Mouse (Mus musculus): ENCODE measurements at regions not wholly inside any gene's neighbourhood (a gene's known extent, or its start where the extent isn't known, plus 50 kb on each side); places are given as distances from the start of the nearest gene placed in this dataset.

- no peaks in the 10 kb centered on the region for H3K9me3 ChIP-seq (replicated peaks; ENCODE audit: low read length)
- no peak overlapping the region for H3K27ac ChIP-seq (ENCODE audit: insufficient read depth, low read depth)
- TF ChIP-seq SMC3 (IDR thresholded peaks at IDR 0.05; ENCODE audit: low read depth, low read length) (no peak), MYC (IDR thresholded peaks at IDR 0.05; ENCODE audit: low read depth, low read length) (no peak), BHLHE40 (IDR thresholded peaks at IDR 0.05; ENCODE audit: low read depth, low read length) (no peak), RAD21 (IDR thresholded peaks at IDR 0.05; ENCODE audit: low read depth, low read length) (no peak), KAT2A (IDR thresholded peaks at IDR 0.05; ENCODE audit: insufficient replicate concordance, low read length) (no peak), EP300 (IDR thresholded peaks at IDR 0.05; ENCODE audit: low read length) (no peak), HCFC1 (IDR thresholded peaks at IDR 0.05; ENCODE audit: low read depth, low read length) (no peak), IRF4 (IDR thresholded peaks at IDR 0.05; ENCODE audit: low read depth, low read length) (no peak), RCOR1 (conservative IDR thresholded peaks at IDR 0.05; ENCODE audit: low read depth, low read length) (no peak), NRF1 (IDR thresholded peaks at IDR 0.05; ENCODE audit: low read depth, low read length) (no peak), PAX5 (IDR thresholded peaks at IDR 0.05; ENCODE audit: low read length) (no peak), MAFK (IDR thresholded peaks at IDR 0.05; ENCODE audit: insufficient replicate concordance, low read length) (no peak), CTCF (conservative IDR thresholded peaks at IDR 0.05 in 1 of 2, IDR thresholded peaks at IDR 0.05 in 1 of 2; ENCODE audit: low read depth in 2 of 2, low read length in 2 of 2) (no peak), MXI1 (IDR thresholded peaks at IDR 0.05; ENCODE audit: low read depth, low read length) (no peak), MEF2A (IDR thresholded peaks at IDR 0.05; ENCODE audit: borderline replicate concordance, low read depth, low read length) (no peak), POLR2AphosphoS2 (IDR thresholded peaks at IDR 0.05; ENCODE audit: low read depth, low read length) (no peak)
- H3K9ac ChIP-seq (ENCODE audit: insufficient read depth, low read depth) = no peak overlapping the region
- H3K4me2 ChIP-seq (ENCODE audit: insufficient read depth, low read depth, poor library complexity, severe bottlenecking) = no peak overlapping the region
- no peaks in the 10 kb centered on the region for H3K27me3 ChIP-seq (replicated peaks)
- H3K36me3 ChIP-seq (replicated peaks in 1 of 2; ENCODE audit: control insufficient read depth in 1 of 2, insufficient read depth in 1 of 2, low read length in 1 of 2) = no peaks in the 10 kb centered on the region
- peaks cover 8 to 12% of the 10 kb centered on the region in 2 experiments for H3K4me1 ChIP-seq (ENCODE audit: control insufficient read depth in 1 of 2, insufficient read depth in 2 of 2)
- no peaks in the 10 kb centered on the region for H3K79me2 ChIP-seq (replicated peaks; ENCODE audit: control insufficient read depth, extremely low read depth, insufficient read depth, poor library complexity, severe bottlenecking)
- H3K4me3 ChIP-seq (replicated peaks in 1 of 3; ENCODE audit: low read depth in 2 of 3, low read length in 2 of 3, poor library complexity in 1 of 3) = no peak overlapping the region
- DNase-seq (ENCODE audit: extremely low read depth) = no peak
- in situ Hi-C loops (cut with MboI; ENCODE audit: low pct_ligation_motif_present, low pct_unique_long_range_greater_than_20kb, low sequenced_read_pairs) = loop anchor here (25.0 kb wide), 1 partner anchor 491 kb away; no protein-coding TSS in a partner anchor
- dilution Hi-C loops (cut with MboI; ENCODE audit: extremely low pct_ligation_motif_present, extremely low pct_unique_long_range_greater_than_20kb, low sequenced_read_pairs) = no loop called here
Measured at GRCm38 (mm10) chr7:117853716-117854115, 262.3 kb downstream of the Rps15a start.

- Histone ChIP-seq H3K36me3 (replicated peaks in 1 of 2; ENCODE audit: control insufficient read depth in 1 of 2, insufficient read depth in 1 of 2, low read length in 1 of 2) (no peaks in the 10 kb centered on the region), H3K27ac (ENCODE audit: insufficient read depth, low read depth) (no peak overlapping the region), H3K4me2 (ENCODE audit: insufficient read depth, low read depth, poor library complexity, severe bottlenecking) (no peak overlapping the region), H3K4me3 (replicated peaks in 1 of 3; ENCODE audit: low read depth in 2 of 3, low read length in 2 of 3, poor library complexity in 1 of 3) (no peak overlapping the region), H3K4me1 (ENCODE audit: control insufficient read depth in 1 of 2, insufficient read depth in 2 of 2) (peaks cover 8 to 14% of the 10 kb centered on the region in 2 experiments), H3K9me3 (replicated peaks; ENCODE audit: low read length) (no peaks in the 10 kb centered on the region), H3K27me3 (replicated peaks) (no peaks in the 10 kb centered on the region), H3K79me2 (replicated peaks; ENCODE audit: control insufficient read depth, extremely low read depth, insufficient read depth, poor library complexity, severe bottlenecking) (no peaks in the 10 kb centered on the region), H3K9ac (ENCODE audit: insufficient read depth, low read depth) (no peak overlapping the region)
- TF ChIP-seq JUN (IDR thresholded peaks at IDR 0.05; ENCODE audit: insufficient read depth, low read depth, low read length) (no peak), POLR2AphosphoS2 (IDR thresholded peaks at IDR 0.05; ENCODE audit: low read depth, low read length) (no peak), ZMIZ1 (IDR thresholded peaks at IDR 0.05; ENCODE audit: low read depth, low read length) (no peak), TCF12 (IDR thresholded peaks at IDR 0.05; ENCODE audit: low read depth, low read length) (no peak), SIN3A (IDR thresholded peaks at IDR 0.05; ENCODE audit: low read length) (no peak), JUND (conservative IDR thresholded peaks at IDR 0.05; ENCODE audit: low read depth, low read length) (no peak), USF1 (IDR thresholded peaks at IDR 0.05; ENCODE audit: low read depth, low read length) (no peak), E2F4 (IDR thresholded peaks at IDR 0.05; ENCODE audit: insufficient replicate concordance, low read depth, low read length) (no peak), EP300 (IDR thresholded peaks at IDR 0.05; ENCODE audit: low read length) (no peak)
- no peak for DNase-seq (ENCODE audit: extremely low read depth)
- dilution Hi-C loops (cut with MboI; ENCODE audit: extremely low pct_ligation_motif_present, extremely low pct_unique_long_range_greater_than_20kb, low sequenced_read_pairs) = no loop called here
- in situ Hi-C loops (cut with MboI; ENCODE audit: low pct_ligation_motif_present, low pct_unique_long_range_greater_than_20kb, low sequenced_read_pairs) = loop anchor here (25.0 kb wide), 1 partner anchor 491 kb away; no protein-coding TSS in a partner anchor
Measured at GRCm38 (mm10) chr7:117852866-117853265, 263.1 kb downstream of the Rps15a start.

Measured in CH12.LX (cell line).